21 mouse cellular contexts compared by ENCODE assay signal in the genomic region with DNA sequence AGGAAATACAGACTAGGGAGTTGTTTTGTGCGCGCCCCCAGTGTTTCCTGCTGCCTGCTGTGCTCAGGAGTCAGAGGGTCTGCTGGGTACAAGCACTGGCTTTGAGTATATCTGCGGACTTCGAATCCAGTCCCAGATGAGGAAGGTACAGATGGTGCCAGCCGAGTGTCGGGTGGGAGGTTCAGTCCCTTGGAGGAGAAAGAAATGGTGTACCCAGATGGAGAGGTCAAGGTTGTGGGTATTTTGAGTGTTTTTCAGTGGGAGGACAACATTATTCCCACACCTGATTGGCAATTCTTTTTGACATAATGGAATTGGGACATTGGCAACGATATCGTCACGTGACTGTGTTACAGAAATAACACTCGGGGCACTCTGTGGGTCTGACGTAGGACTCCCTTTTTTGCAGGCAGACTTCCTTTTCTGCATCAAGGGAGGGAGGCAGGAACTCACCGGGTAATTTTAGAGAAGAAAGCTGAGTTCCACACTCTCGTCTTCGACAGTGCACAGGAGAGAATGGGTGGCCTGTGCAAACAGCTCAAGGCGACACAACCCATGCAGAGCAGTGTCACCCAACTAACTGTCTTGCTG. TPM values are rescaled to one million over a fixed set of nuclear protein-coding genes. Genes with fewer than 3 reads are reported as not detected.
DNase-seq lines count a peak whose midpoint lies in the region; ATAC-seq and TF ChIP-seq lines count a peak whose summit lies in the region.
"Had no signal": no experiment of that assay in that cellular context is flagged by ENCODE, and none has a peak within 500 bp of the region (broad histone marks: within the 10 kb centered on the region; RNA-seq: fewer than 3 reads in every experiment).

No protein-coding gene starts in this region.

- no peaks in the 10 kb centered on the region for H3K9me3 ChIP-seq in midbrain, embryonic 15.5 days
- H3K9me3 ChIP-seq in neural tube, embryonic 15.5 days (replicated peaks): no peaks in the 10 kb centered on the region
- H3K9me3 ChIP-seq: embryonic facial prominence, embryonic 15.5 days; lung, embryonic 15.5 days; stomach, embryonic 15.5 days had no signal

- no peak for TF ChIP-seq CTCF in gastrocnemius, adult 2 months (IDR thresholded peaks at IDR 0.05)

- no peak overlapping the region for H3K27ac ChIP-seq in gastrocnemius, adult 2 months
- no peak overlapping the region for H3K27ac ChIP-seq in midbrain, embryonic 15.5 days
- no peak overlapping the region for H3K27ac ChIP-seq in neural tube, embryonic 15.5 days (replicated peaks)
- H3K27ac ChIP-seq: embryonic facial prominence, embryonic 15.5 days; lung, embryonic 15.5 days; stomach, embryonic 15.5 days had no signal

- no peak overlapping the region for H3K4me2 ChIP-seq in midbrain, embryonic 15.5 days
- no peak overlapping the region for H3K4me2 ChIP-seq in neural tube, embryonic 15.5 days
- H3K4me2 ChIP-seq: embryonic facial prominence, embryonic 15.5 days; lung, embryonic 15.5 days; stomach, embryonic 15.5 days had no signal

- intact Hi-C loops in gastrocnemius, adult 2 months (cut with DNase I): no loop called here

- H3K36me3 ChIP-seq in midbrain, embryonic 15.5 days (replicated peaks): no peaks in the 10 kb centered on the region
- H3K36me3 ChIP-seq in neural tube, embryonic 15.5 days: no peaks in the 10 kb centered on the region
- H3K36me3 ChIP-seq: embryonic facial prominence, embryonic 15.5 days; lung, embryonic 15.5 days; stomach, embryonic 15.5 days had no signal

- H3K4me3 ChIP-seq in gastrocnemius, adult 2 months: peak overlapping the region; percentile 3; the same call in 1 of the 2 replicates
- no peak overlapping the region for H3K4me3 ChIP-seq in midbrain, embryonic 15.5 days
- H3K4me3 ChIP-seq in neural tube, embryonic 15.5 days (replicated peaks): no peak overlapping the region
- H3K4me3 ChIP-seq: embryonic facial prominence, embryonic 15.5 days; lung, embryonic 15.5 days; stomach, embryonic 15.5 days had no signal

- no peaks in the 10 kb centered on the region for H3K27me3 ChIP-seq in midbrain, embryonic 15.5 days (replicated peaks)
- no peaks in the 10 kb centered on the region for H3K27me3 ChIP-seq in neural tube, embryonic 15.5 days (replicated peaks)
- H3K27me3 ChIP-seq: embryonic facial prominence, embryonic 15.5 days; lung, embryonic 15.5 days; stomach, embryonic 15.5 days had no signal

- WGBS in midbrain, embryonic 15.5 days: 83% methylated on average over 15 of the region's 15 CpGs
- WGBS in neural tube, embryonic 15.5 days: 86% methylated on average over 15 of the region's 15 CpGs

- ATAC-seq in midbrain, embryonic 15.5 days (replicated peaks): no peak
- no peak for ATAC-seq in neural tube, embryonic 15.5 days (ENCODE audit: low FRiP score)

- no peaks in the 10 kb centered on the region for H3K4me1 ChIP-seq in midbrain, embryonic 15.5 days
- 0 out of 2 replicates have a peak, but pooled peaks cover 6% of the 10 kb centered on the region for H3K4me1 ChIP-seq in neural tube, embryonic 15.5 days
- H3K4me1 ChIP-seq: embryonic facial prominence, embryonic 15.5 days; lung, embryonic 15.5 days; stomach, embryonic 15.5 days had no signal

- no peak overlapping the region for H3K9ac ChIP-seq in midbrain, embryonic 15.5 days
- H3K9ac ChIP-seq in neural tube, embryonic 15.5 days (replicated peaks): no peak overlapping the region
- H3K9ac ChIP-seq: embryonic facial prominence, embryonic 15.5 days; lung, embryonic 15.5 days; stomach, embryonic 15.5 days had no signal

- no peak for DNase-seq in gastrocnemius, adult 2 months
- no peak for DNase-seq in gastrocnemius, adult 8-10 months (ENCODE audit: low spot score in 2 of 2)
- peak; percentile 14 for DNase-seq in right cerebral cortex, adult 18-20 months
- DNase-seq in right cerebral cortex, postnatal 4 days: no peak
- DNase-seq in heart, postnatal 4 days: peak; percentile 8
- DNase-seq in kidney, adult 11 months: no peak
- DNase-seq: adrenal gland, postnatal 14 days; cerebellum, adult 9-10 months; gastrocnemius, postnatal 10 days; midbrain, embryonic 14.5 days had no signal

RNA-seq across cellular contexts. Expression of gene Nps, which starts 33.2 kb away (rescaled TPM):
- not detected for total RNA-seq in gastrocnemius, adult 2 months (2021)
- total RNA-seq in gastrocnemius, adult 8-10 months (2022): not detected
- under 1 TPM in 1 of 2 experiments, not detected in 1; 0.63 TPM for total RNA-seq in heart, postnatal 4 days (2021)
- polyA plus RNA-seq in midbrain, embryonic 15.5 days (2015; fragmentation: Nextera tagmentation; extraction: Ambion mirVana): 0.21 and 0.22 TPM in 2 replicates
- not detected in 2 replicates for polyA plus RNA-seq in neural tube, embryonic 15.5 days (2015; fragmentation: Nextera tagmentation; extraction: Ambion mirVana)
- total RNA-seq: adrenal gland, postnatal 14 days; gastrocnemius, postnatal 10 days; left cerebral cortex, adult 8-10 months; liver, adult 2 months had no signal
- polyA plus RNA-seq: embryonic facial prominence, embryonic 15.5 days; forebrain, embryonic 11.5 days; hindbrain, embryonic 11.5 days; kidney, adult 2 months; liver, adult 2 months; midbrain, embryonic 14.5 days; small intestine, adult 2 months; stomach, embryonic 15.5 days had no signal

Comparison
In these comparisons a context has a peak if more than half of its experiments do, and no peak if none do; other contexts are left out.
1. DNase-seq: peak in right cerebral cortex, adult 18-20 months (single experiment) and heart, postnatal 4 days (single experiment); none in gastrocnemius, adult 2 months (single experiment), gastrocnemius, adult 8-10 months (0 of 2), right cerebral cortex, postnatal 4 days (single experiment) and kidney, adult 11 months (single experiment).